Mouse (Mus musculus) heart, postnatal 36 days (tissue): ENCODE measurements at regions not wholly inside any gene's neighbourhood (a gene's known extent, or its start where the extent isn't known, plus 50 kb on each side); places are given as distances from the start of the nearest gene placed in this dataset.

ENCODE experiments used
- DNase-seq, 2 experiments: peaks; one replicate each; pipeline ENCODE4 v3.0.0; 2021 to 2022
- intact Hi-C: fragments of 180-260 bp; cut with DNase I; formaldehyde crosslinking; loops from one replicate; pipeline ENCODE4 v1.15.1; 2025

GRCm38 (mm10) chr7:82921722-82922121 is 54.6 kb downstream of the Mex3b start:
- intact Hi-C loops, result no loop called here
- DNase-seq, result no peak

DNA sequence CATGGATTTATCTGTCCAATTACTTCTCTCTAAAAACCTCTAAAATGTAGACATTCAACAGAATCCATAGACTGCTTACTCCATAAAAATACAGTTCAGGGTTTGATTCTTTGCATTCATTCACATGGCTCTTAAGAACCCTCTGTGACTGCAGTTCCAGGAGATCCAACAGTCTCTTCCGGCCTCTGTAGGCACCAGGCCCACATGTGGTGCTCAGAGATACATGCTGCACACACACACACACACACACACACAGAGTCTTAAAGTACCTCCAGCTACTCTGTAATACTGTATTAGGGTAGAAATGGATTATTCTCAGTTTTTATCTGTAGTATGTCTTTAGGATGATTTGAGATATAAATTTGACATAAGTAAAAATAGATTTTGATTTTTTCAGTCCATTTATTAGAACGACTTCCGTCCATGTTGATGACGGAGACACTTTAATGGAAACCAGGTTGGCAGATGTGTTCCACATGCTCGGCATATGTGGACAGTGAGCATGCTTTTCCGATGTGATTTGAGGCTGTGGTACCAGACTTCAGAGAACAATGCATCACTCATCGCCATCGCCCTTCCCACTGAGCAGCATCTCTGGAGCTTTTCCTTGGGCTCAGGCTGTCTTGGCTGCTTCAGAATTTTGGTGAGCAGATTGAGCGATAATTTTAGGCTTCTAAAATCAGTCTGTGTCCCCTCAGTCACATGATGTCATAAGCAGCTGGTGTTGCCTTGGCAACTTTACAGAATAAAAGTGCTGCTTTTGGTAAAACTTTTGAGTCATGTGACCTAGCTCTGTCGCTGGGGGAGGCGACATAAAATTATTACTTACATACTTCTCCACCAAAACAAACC is 56.3 kb downstream of the Mex3b start:
- intact Hi-C loops, result no loop called here
- DNase-seq, result peak in 1 of 2 experiments; percentile 2

DNA sequence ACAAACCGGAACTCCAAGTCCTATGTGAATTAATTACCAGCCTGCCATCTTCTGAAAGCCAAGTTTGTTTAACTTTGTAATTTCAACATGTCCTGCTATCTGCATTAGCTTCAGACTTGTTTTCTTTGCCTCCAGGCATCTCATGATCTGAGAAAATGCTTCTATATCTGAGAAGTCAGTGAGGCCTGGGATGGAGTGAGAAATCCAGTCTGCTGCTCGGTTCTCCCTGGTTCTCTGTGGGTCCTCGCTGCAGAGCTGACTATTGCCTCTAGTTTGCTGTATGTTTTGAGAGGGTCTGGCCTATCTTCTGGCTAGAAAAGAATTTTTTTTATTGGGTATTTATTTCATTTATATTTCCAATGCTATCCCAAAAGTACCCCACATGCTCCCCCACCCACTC is 57.0 kb downstream of the Mex3b start:
- DNase-seq, result no peak
- intact Hi-C loops, result no loop called here

- intact Hi-C loops, result no loop called here
These were observed 71.2 kb downstream of the Mex3b start for GRCm38 (mm10) chr7:82938311-82938710.

GRCm38 (mm10) chr7:82939536-82939935 is 72.4 kb downstream of the Mex3b start:
- intact Hi-C loops, result no loop called here
- no peak for DNase-seq

More at GRCm38 (mm10) chr7:82938311-82938710, 71.2 kb downstream of the Mex3b start:
- DNase-seq, result no peak

- no peak for DNase-seq
- intact Hi-C loops, result no loop called here
These were observed 76.2 kb downstream of the Mex3b start for GRCm38 (mm10) chr7:82943376-82943775.

- intact Hi-C loops, result no loop called here
- DNase-seq, result no peak
These were observed 76.7 kb downstream of the Mex3b start for GRCm38 (mm10) chr7:82943797-82944196.

DNA sequence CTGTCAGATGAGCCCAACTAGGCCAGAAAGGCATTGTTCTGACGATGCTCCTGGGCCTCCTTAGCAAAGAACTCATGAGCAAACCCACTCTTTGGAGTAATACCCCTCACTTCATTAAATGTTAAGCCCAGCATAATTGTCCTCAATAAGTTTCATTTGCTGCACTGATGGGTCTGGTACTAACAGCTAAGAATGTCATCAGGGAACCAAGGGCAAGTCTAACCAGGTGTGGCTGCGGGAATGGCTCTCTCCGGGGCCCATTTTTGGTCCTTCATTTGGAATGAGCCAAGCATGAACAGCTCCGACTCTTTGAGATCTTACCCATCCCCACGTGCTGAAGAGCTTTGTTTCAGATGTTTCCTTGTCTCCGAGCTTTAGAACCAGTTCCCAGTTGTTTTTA is 82.2 kb downstream of the Mex3b start:
- intact Hi-C loops, result no loop called here
- no peak for DNase-seq

- no peak for DNase-seq
- intact Hi-C loops, result no loop called here
These were observed 90.3 kb downstream of the Mex3b start for GRCm38 (mm10) chr7:82957208-82957977.

- intact Hi-C loops, result no loop called here
These were observed 103.5 kb downstream of the Mex3b start for GRCm38 (mm10) chr7:82970599-82970998.

DNA sequence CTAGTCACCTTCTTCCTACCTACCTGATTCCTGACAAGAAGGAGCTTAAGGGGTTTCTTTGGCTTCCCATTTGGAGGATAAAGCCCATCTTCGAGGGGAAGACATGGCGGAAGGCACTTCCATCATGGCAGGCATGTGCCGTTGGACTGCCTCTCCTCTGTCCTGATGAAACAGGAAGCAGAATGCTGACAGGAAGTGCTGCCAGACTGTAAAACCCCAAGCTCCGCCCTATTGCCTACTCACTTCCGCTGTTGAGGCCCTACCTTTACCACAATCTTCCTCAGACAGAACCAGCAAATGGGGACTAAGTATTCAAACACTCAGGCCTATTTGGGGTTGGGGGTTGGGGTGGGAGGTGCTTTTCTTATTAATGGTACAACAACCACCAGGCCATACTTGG is 104.1 kb downstream of the Mex3b start:
- DNase-seq, result no peak
- intact Hi-C loops, result no loop called here

More at GRCm38 (mm10) chr7:82970599-82970998, 103.5 kb downstream of the Mex3b start:
- DNase-seq, result no peak

GRCm38 (mm10) chr7:82972214-82973006 is 105.3 kb downstream of the Mex3b start:
- intact Hi-C loops, result no loop called here
- DNase-seq, result no peak

- no peak for DNase-seq
- intact Hi-C loops, result no loop called here
These were observed 123.6 kb downstream of the Mex3b start for GRCm38 (mm10) chr7:82990708-82991107.

- intact Hi-C loops, result no loop called here
- DNase-seq, result no peak
These were observed 126.0 kb downstream of the Mex3b start for GRCm38 (mm10) chr7:82993136-82993535.

GRCm38 (mm10) chr7:82998848-82999247 is 131.7 kb downstream of the Mex3b start:
- intact Hi-C loops, result no loop called here
- no peak for DNase-seq

GRCm38 (mm10) chr7:83007540-83007939 is 140.4 kb downstream of the Mex3b start:
- DNase-seq, result no peak
- intact Hi-C loops, result no loop called here

GRCm38 (mm10) chr7:83012145-83012544 is 145.0 kb downstream of the Mex3b start:
- DNase-seq, result no peak
- intact Hi-C loops, result no loop called here

- intact Hi-C loops, result no loop called here
- no peak for DNase-seq
These were observed 147.9 kb downstream of the Mex3b start for GRCm38 (mm10) chr7:83014725-83015690.

DNA sequence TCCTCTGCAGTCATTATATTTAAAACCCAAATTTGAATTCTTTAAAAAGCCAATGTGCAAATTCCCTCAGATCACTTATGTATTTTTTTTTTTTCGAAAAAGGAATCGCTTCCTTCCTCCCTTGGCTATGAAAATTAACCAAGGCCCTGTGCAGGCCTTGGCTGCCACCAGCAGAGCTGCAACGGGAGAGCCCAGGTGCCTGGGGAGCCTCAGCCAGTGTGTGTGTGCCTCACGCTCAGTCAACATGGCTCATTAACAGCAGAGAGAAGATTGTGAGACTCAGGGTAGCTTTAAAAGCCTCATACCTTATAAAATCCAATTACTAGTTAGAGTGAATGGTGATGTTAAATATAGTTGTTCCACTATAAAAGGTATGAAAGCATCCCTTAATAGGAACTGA is 148.6 kb downstream of the Mex3b start:
- DNase-seq, result no peak
- intact Hi-C loops, result no loop called here

GRCm38 (mm10) chr7:83016566-83016965 is 149.4 kb downstream of the Mex3b start:
- intact Hi-C loops, result no loop called here

More at GRCm38 (mm10) chr7:83016566-83016965, 149.4 kb downstream of the Mex3b start:
- no peak for DNase-seq
